In the genomic region with DNA sequence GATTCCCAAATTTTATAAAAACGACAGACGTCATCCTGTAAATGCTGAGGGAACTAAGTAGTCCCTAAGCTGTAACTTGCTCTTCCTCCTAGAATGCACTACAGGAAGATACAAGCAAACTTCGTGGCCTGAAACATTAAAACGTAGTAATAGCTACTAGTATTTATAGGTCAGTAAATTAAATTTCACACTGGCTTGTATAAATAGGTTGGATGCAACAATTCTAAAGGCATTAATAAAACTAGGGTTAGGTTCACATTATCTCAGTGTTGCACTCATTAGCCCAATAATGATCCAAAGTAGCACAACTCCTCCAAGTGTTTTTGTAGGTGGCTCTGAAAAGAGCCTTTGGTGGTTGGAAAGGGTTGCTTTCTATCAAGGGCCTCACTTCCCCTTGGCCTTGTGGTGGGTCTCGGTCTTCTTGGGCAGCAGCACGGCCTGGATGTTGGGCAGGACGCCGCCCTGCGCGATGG, we compare ENCODE assay signal across 8 mouse cellular contexts. TPM values are rescaled to one million over a fixed set of nuclear protein-coding genes. Genes with fewer than 3 reads are reported as not detected.
A peak's percentile ranks its signal among the peaks of the same experiment; 100 is the strongest.
DNase-seq lines count a peak whose midpoint lies in the region; ATAC-seq and TF ChIP-seq lines count a peak whose summit lies in the region.

No protein-coding gene starts in this region.

- H3K4me3 ChIP-seq in lung, adult 2 months (replicated peaks; ENCODE audit: extremely low read depth, low read depth, low read length), result peak overlapping the region; percentile 45
- H3K4me3 ChIP-seq in myocyte, result peak overlapping the region; percentile 24

- peak; percentile 21; the same call in 1 of the 2 replicates for ATAC-seq in common myeloid progenitor, adult 5-6 weeks (replicated peaks; ENCODE audit: low read depth, poor library complexity, severe bottlenecking)

- peak overlapping the region; percentile 74 for H3K4me2 ChIP-seq in myocyte (ENCODE audit: low read depth)

- 2% methylated on average over 10 of the region's 10 CpGs for WGBS in lung, adult 2 months

- H3K27me3 ChIP-seq in myocyte (ENCODE audit: control insufficient read depth, insufficient read depth, insufficient read length), result no peaks in the 10 kb centered on the region

- DNase-seq in lung, adult 2 months, result no peak
- no peak for DNase-seq in lung, postnatal 25 days (ENCODE audit: low spot score)
- DNase-seq in induced T-regulatory cell, adult 2 months (ENCODE audit: low read depth), result peak; percentile 67
- DNase-seq in cerebellum, adult 8-10 months, result no peak
- DNase-seq in adrenal gland, adult 18-20 months (ENCODE audit: low spot score in 2 of 2), result no peak
- DNase-seq in cerebellum, postnatal 25 days, result no peak

- H3K79me2 ChIP-seq in myocyte (ENCODE audit: control insufficient read depth, insufficient read depth), result peaks cover 16% of the 10 kb centered on the region

- H3ac ChIP-seq in myocyte (ENCODE audit: control insufficient read depth, insufficient read length), result no peak overlapping the region

- peaks cover 8% of the 10 kb centered on the region for H3K4me1 ChIP-seq in lung, adult 2 months (ENCODE audit: control insufficient read depth, insufficient read depth, low read length)

- no peak for TF ChIP-seq CTCF in lung, adult 2 months (IDR thresholded peaks at IDR 0.05; ENCODE audit: insufficient read depth, low read length)

- no peaks in the 10 kb centered on the region for H3K36me3 ChIP-seq in myocyte (ENCODE audit: control insufficient read depth, insufficient read depth)

- no peak for TF ChIP-seq POLR2A in lung, adult 2 months (IDR thresholded peaks at IDR 0.05; ENCODE audit: borderline replicate concordance, extremely low read depth, low read depth, low read length)
- no peak for TF ChIP-seq POLR2A in myocyte (IDR thresholded peaks at IDR 0.05; ENCODE audit: insufficient read length, low read depth)

TF ChIP-seq in myocyte, 11 proteins besides CTCF, POLR2A, EP300 and RAD21:
- TF ChIP-seq SRF (IDR thresholded peaks at IDR 0.05; ENCODE audit: control insufficient read depth, insufficient read length, low read depth) (no peak), MYOG (IDR thresholded peaks at IDR 0.05; ENCODE audit: control insufficient read depth in 1 of 3, insufficient read depth in 1 of 3, insufficient read length in 2 of 3, low read depth in 2 of 3) (no peak), REST (IDR thresholded peaks at IDR 0.05; ENCODE audit: insufficient read depth, insufficient read length) (no peak), TCF3 (IDR thresholded peaks at IDR 0.05; ENCODE audit: insufficient read length, low read depth) (no peak), MYOD1 (IDR thresholded peaks at IDR 0.05; ENCODE audit: control insufficient read depth in 1 of 3, insufficient read length in 2 of 3, low read depth in 2 of 3) (no peak), POLR2AphosphoS2 (IDR thresholded peaks at IDR 0.05; ENCODE audit: insufficient read length, low read depth) (no peak), CEBPB (IDR thresholded peaks at IDR 0.05; ENCODE audit: insufficient read depth, poor library complexity, severe bottlenecking) (no peak), E2F4 (IDR thresholded peaks at IDR 0.05; ENCODE audit: insufficient read depth) (no peak), MAX (IDR thresholded peaks at IDR 0.05; ENCODE audit: low read depth) (no peak), USF1 (IDR thresholded peaks at IDR 0.05; ENCODE audit: low read depth) (no peak), TCF12 (IDR thresholded peaks at IDR 0.05; ENCODE audit: insufficient read depth, poor library complexity, severe bottlenecking) (no peak)

RNA-seq across cellular contexts. Expression of a gene that starts 0.5 kb away (rescaled TPM):
- 3.2 and 3.8 TPM in 2 replicates for polyA plus RNA-seq in lung, adult 2 months (2012; rRNA removed)
- 950 and 1,047 TPM in 2 replicates for total RNA-seq in common myeloid progenitor, adult 5-6 weeks (2017)
- 2.3 TPM for polyA plus RNA-seq in myocyte (2012; fragmentation: generic; extraction: Trizol)
- 1 to 10 TPM; 7.9 to 8.1 TPM for total RNA-seq in adrenal gland, adult 18-20 months (2021)

RNA-seq across cellular contexts. Expression of a gene that starts 0.8 kb away (rescaled TPM):
- 2.4 and 4.2 TPM in 2 replicates for polyA plus RNA-seq in lung, adult 2 months (2012; rRNA removed)
- 1,475 and 1,634 TPM in 2 replicates for total RNA-seq in common myeloid progenitor, adult 5-6 weeks (2017)
- 1.8 TPM for polyA plus RNA-seq in myocyte (2012; fragmentation: generic; extraction: Trizol)
- 10 to 100 TPM; 11.4 to 15.3 TPM for total RNA-seq in adrenal gland, adult 18-20 months (2021)

RNA-seq across cellular contexts. Expression of a gene that starts 2.8 kb away (rescaled TPM):
- polyA plus RNA-seq in lung, adult 2 months (2012; rRNA removed), result 5.6 and 9.7 TPM in 2 replicates
- total RNA-seq in common myeloid progenitor, adult 5-6 weeks (2017), result 4,229 and 5,615 TPM in 2 replicates
- 6.3 TPM for polyA plus RNA-seq in myocyte (2012; fragmentation: generic; extraction: Trizol)
- 10 to 100 TPM; 76.7 to 88.9 TPM for total RNA-seq in adrenal gland, adult 18-20 months (2021)

RNA-seq across cellular contexts. Expression of a gene that starts 18.2 kb away (rescaled TPM):
- polyA plus RNA-seq in lung, adult 2 months (2012; rRNA removed), result 1.3 and 1.4 TPM in 2 replicates
- total RNA-seq in common myeloid progenitor, adult 5-6 weeks (2017), result 469 and 581 TPM in 2 replicates
- 1.3 TPM for polyA plus RNA-seq in myocyte (2012; fragmentation: generic; extraction: Trizol)
- 1 to 10 TPM; 5.4 TPM for total RNA-seq in adrenal gland, adult 18-20 months (2021)

RNA-seq across cellular contexts. Expression of a gene that starts 27.3 kb away (rescaled TPM):
- polyA plus RNA-seq in lung, adult 2 months (2012; rRNA removed), result 0.41 and 0.57 TPM in 2 replicates
- 1,123 and 1,267 TPM in 2 replicates for total RNA-seq in common myeloid progenitor, adult 5-6 weeks (2017)
- polyA plus RNA-seq in myocyte (2012; fragmentation: generic; extraction: Trizol), result 1.7 TPM
- total RNA-seq in adrenal gland, adult 18-20 months (2021), result 10 to 100 TPM in 1 of 2 experiments, 1 to 10 TPM in 1; 8.8 to 12.2 TPM

Comparison
In these comparisons a context has a peak if more than half of its experiments do, and no peak if none do; other contexts are left out.
1. RNA of a gene that starts 0.5 kb away (total RNA-seq): 950 to 1,047 TPM in common myeloid progenitor, adult 5-6 weeks; 7.9 to 8.1 TPM in adrenal gland, adult 18-20 months; every median in the first group is over 100 times any median in the second.
2. RNA of a gene that starts 0.8 kb away (total RNA-seq): 1,475 to 1,634 TPM in common myeloid progenitor, adult 5-6 weeks; 11.4 to 15.3 TPM in adrenal gland, adult 18-20 months; every median in the first group is over 10 times any median in the second.
3. RNA of a gene that starts 2.8 kb away (total RNA-seq): 4,229 to 5,615 TPM in common myeloid progenitor, adult 5-6 weeks; 76.7 to 88.9 TPM in adrenal gland, adult 18-20 months; every median in the first group is over 10 times any median in the second.